Mouse (Mus musculus): ENCODE data around the gene Mapk8ip1.

GRCm38 (mm10) chr2:92386821-92387570 is 14.1 kb downstream of the Mapk8ip1 start:
- TF ChIP-seq GATA1 (IDR thresholded peaks at IDR 0.05; ENCODE audit: borderline replicate concordance, low read length) (no peak), FLI1 (IDR thresholded peaks at IDR 0.05; ENCODE audit: low read length) (no peak)
